Mouse (Mus musculus) neutrophil, adult 5-6 weeks (primary cell): Measurements from ENCODE around the gene Islr. TPM values are rescaled to one million over a fixed set of nuclear protein-coding genes. Genes with fewer than 3 reads are reported as not detected.
"Not testable (repeated sequence)": the region's sequence is repeated elsewhere in the genome, so short reads cannot be mapped to it uniquely, and the experiment has no call there.

Source experiments
- ATAC-seq: fragments of 151-379, 151-347 bp; 2 replicates; pipeline ENCODE4 v1.8.0; 2017; ENCODE audit warnings: mild to moderate bottlenecking, moderate TSS enrichment; ENCODE audit not compliant: insufficient number of reproducible peaks, poor library complexity, low FRiP score, severe bottlenecking; ENCODE audit errors: extremely low read depth
- total RNA-seq: library from RNA; stranded (forward); fragments of 200-1000 nt; gene quantifications from 2 replicates; pipeline ENCODE4 v1.2.3, GENCODE M21; 2017

Gene Islr
- not detected in 2 replicates for total RNA-seq

- ATAC-seq = peak; percentile 59; the same call in 1 of the 2 replicates
Observed at GRCm38 (mm10) chr9:58203516-58204447, at the start of gene Islr, which contains the start of gene Islr2. TSS of gene Islr (minus strand) at chr9:58204306. TSS of gene Islr2 (minus strand) at chr9:58204319.

- not testable (repeated sequence) for ATAC-seq
Observed at GRCm38 (mm10) chr9:58253805-58254122, 49.7 kb upstream of the Islr start.

GRCm38 (mm10) chr9:58253033-58253804, 49.1 kb upstream of the Islr start, which contains the start of gene Stoml1:
TSS of gene Stoml1 (plus strand) at chr9:58253164.
- ATAC-seq = peak; percentile 92

- not testable (repeated sequence) for ATAC-seq
Observed at GRCm38 (mm10) chr9:58250730-58251129, 46.6 kb upstream of the Islr start.

GRCm38 (mm10) chr9:58250322-58250721, 46.2 kb upstream of the Islr start:
- no peak for ATAC-seq

- peak; percentile 20; the same call in 1 of the 2 replicates for ATAC-seq
Observed at GRCm38 (mm10) chr9:58249592-58250192, 45.6 kb upstream of the Islr start, which contains the start of gene Pml. TSS of gene Pml (minus strand) at chr9:58249786.

GRCm38 (mm10) chr9:58248746-58249413, 44.8 kb upstream of the Islr start:
- ATAC-seq = no peak

GRCm38 (mm10) chr9:58247064-58247759, 43.1 kb upstream of the Islr start:
- peak; percentile 82 for ATAC-seq

GRCm38 (mm10) chr9:58246083-58246591, 42.0 kb upstream of the Islr start:
- ATAC-seq = no peak

GRCm38 (mm10) chr9:58243696-58244095, 39.6 kb upstream of the Islr start:
- no peak for ATAC-seq

GRCm38 (mm10) chr9:58242696-58243095, 38.6 kb upstream of the Islr start:
- no peak for ATAC-seq

GRCm38 (mm10) chr9:58241780-58242485, 37.8 kb upstream of the Islr start:
- no peak for ATAC-seq

GRCm38 (mm10) chr9:58234502-58235015, 30.5 kb upstream of the Islr start:
- ATAC-seq = no peak

- ATAC-seq = peak; percentile 68
Observed at GRCm38 (mm10) chr9:58232374-58232773, 28.3 kb upstream of the Islr start.

GRCm38 (mm10) chr9:58231746-58232145, 27.6 kb upstream of the Islr start:
- ATAC-seq = peak; percentile 30; the same call in 1 of the 2 replicates

GRCm38 (mm10) chr9:58228777-58229466, 24.8 kb upstream of the Islr start:
- no peak for ATAC-seq
